Mouse (Mus musculus) liver, adult 2 months (tissue): ENCODE measurements at regions not wholly inside any gene's neighbourhood (a gene's known extent, or its start where the extent isn't known, plus 50 kb on each side); places are given as distances from the start of the nearest gene placed in this dataset.
A peak's percentile ranks its signal among the peaks of the same experiment; 100 is the strongest.

Experiments
- DNase-seq: peaks from one replicate; pipeline ENCODE4 v3.0.0-alpha.2; 2011; ENCODE audit warnings: low read depth, low spot score; ENCODE audit errors: extremely low read depth
- H3K27ac ChIP-seq: fragments of 200-500 bp; replicated peaks from 2 replicates; pipeline ENCODE4 v1.5.1; 2012; ENCODE audit warnings: low read depth, mild to moderate bottlenecking, control low read depth, inconsistent platforms, low read length; ENCODE audit not compliant: insufficient read depth
- H3K27me3 ChIP-seq: fragments of 200-500 bp; 2 replicates; pipeline ENCODE4 v1.6.1; 2012; ENCODE audit warnings: mild to moderate bottlenecking, moderate library complexity, low read length, inconsistent platforms; ENCODE audit not compliant: control insufficient read depth, insufficient read depth
- H3K36me3 ChIP-seq: fragments of 200-500 bp; 2 replicates; pipeline ENCODE4 v1.6.1; 2012; ENCODE audit warnings: low read length, inconsistent platforms; ENCODE audit not compliant: control insufficient read depth, insufficient read depth
- H3K4me1 ChIP-seq: fragments of 200-500 bp; 2 replicates; pipeline ENCODE4 v1.6.1; 2011; ENCODE audit warnings: low read length; ENCODE audit not compliant: control insufficient read depth, insufficient read depth
- H3K4me3 ChIP-seq: fragments of 200-500 bp; 2 replicates; pipeline ENCODE4 v1.5.1; 2011; ENCODE audit warnings: low read depth, mild to moderate bottlenecking, control low read depth, low read length, moderate library complexity; ENCODE audit not compliant: insufficient read depth
- H3K79me2 ChIP-seq: fragments of 200-500 bp; 2 replicates; pipeline ENCODE4 v1.6.1; 2012; ENCODE audit warnings: inconsistent platforms, mild to moderate bottlenecking, low read length, moderate library complexity; ENCODE audit not compliant: control insufficient read depth, insufficient read depth
- H3K9ac ChIP-seq: fragments of 200-500 bp; 2 replicates; pipeline ENCODE4 v1.6.1; 2012; ENCODE audit warnings: low read depth, mild to moderate bottlenecking, control low read depth, inconsistent platforms, low read length
- CTCF ChIP-seq: fragments of 200-500 bp; IDR thresholded peaks from 2 replicates; pipeline ENCODE4 v1.5.1; 2011; ENCODE audit warnings: low read depth, low read length, control low read depth
- POLR2A ChIP-seq: fragments of 200-500 bp; IDR thresholded peaks from 2 replicates; pipeline ENCODE4 v1.6.1; 2011; ENCODE audit warnings: low read length, control low read depth; ENCODE audit not compliant: insufficient read depth; ENCODE audit errors: extremely low read depth
- WGBS: fragments of 180-500 bp; shearing (Covaris S2); methylation state at CpG from one replicate; pipeline ENCODE4 v1.1.7; 2018; 5-methylcytosine and 5-hydroxymethylcytosine counted together

DNA sequence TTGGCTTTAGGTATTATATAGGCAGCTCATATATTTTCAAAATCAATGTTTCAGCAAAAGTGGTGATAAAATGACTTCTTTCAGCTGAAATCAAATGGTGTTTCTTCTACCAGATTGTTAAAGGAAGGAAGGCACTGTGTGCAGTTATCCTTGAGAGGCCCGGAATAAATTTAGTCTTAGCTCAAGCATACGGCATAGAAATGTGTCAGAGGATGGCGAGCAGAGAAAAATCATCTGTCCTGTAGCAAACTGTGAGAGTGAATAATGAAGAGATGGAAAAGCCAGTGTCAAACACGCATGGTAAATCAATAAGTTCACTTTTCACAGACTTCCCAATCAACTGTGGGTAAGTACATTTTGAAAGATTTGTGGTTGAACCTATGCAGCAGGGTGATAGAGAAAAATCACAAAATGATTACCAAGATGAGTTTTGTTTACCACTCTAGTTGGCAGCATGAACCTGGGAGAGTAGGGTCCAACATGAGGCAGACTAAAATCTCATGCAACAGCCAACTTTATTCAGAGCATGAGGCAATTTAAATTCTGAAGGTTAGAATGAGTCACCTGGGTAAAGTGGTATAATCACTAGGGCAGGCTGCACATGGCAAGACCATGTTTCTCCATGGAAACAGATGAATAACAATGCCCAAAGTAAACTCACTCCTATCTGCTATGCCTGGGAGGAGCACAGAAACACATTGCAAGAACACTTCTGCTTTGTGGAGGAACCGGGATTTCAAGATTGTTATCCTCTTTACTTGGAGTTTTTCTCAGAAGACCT, 55.7 kb downstream of the AI429214 start:
- Histone ChIP-seq H3K27ac (no peak overlapping the region), H3K9ac (no peak overlapping the region), H3K4me1 (no peaks in the 10 kb centered on the region), H3K79me2 (no peaks in the 10 kb centered on the region), H3K4me3 (no peak overlapping the region), H3K36me3 (no peaks in the 10 kb centered on the region), H3K27me3 (no peaks in the 10 kb centered on the region)
- DNase-seq: no peak
- 89% methylated on average over 5 of the region's 5 CpGs for WGBS
- TF ChIP-seq POLR2A: no peak
- TF ChIP-seq CTCF: no peak

GRCm38 (mm10) chr8:37049969-37050683, 56.7 kb downstream of the AI429214 start:
- WGBS: 90% methylated on average over 6 of the region's 6 CpGs
- Histone ChIP-seq H3K4me1 (no peaks in the 10 kb centered on the region), H3K4me3 (no peak overlapping the region), H3K79me2 (no peaks in the 10 kb centered on the region), H3K9ac (no peak overlapping the region), H3K27me3 (no peaks in the 10 kb centered on the region), H3K36me3 (no peaks in the 10 kb centered on the region), H3K27ac (no peak overlapping the region)
- no peak for DNase-seq
- no peak for TF ChIP-seq POLR2A
- no peak for TF ChIP-seq CTCF

- Histone ChIP-seq H3K79me2 (no peaks in the 10 kb centered on the region), H3K4me3 (no peak overlapping the region), H3K9ac (no peak overlapping the region), H3K27ac (no peak overlapping the region), H3K4me1 (no peaks in the 10 kb centered on the region), H3K27me3 (no peaks in the 10 kb centered on the region), H3K36me3 (no peaks in the 10 kb centered on the region)
- no peak for DNase-seq
- 68% methylated on average over 1 of the region's 1 CpGs for WGBS
- TF ChIP-seq POLR2A (no peak), CTCF (no peak)
Measured at GRCm38 (mm10) chr8:37050684-37051028, 57.3 kb downstream of the AI429214 start.

DNA sequence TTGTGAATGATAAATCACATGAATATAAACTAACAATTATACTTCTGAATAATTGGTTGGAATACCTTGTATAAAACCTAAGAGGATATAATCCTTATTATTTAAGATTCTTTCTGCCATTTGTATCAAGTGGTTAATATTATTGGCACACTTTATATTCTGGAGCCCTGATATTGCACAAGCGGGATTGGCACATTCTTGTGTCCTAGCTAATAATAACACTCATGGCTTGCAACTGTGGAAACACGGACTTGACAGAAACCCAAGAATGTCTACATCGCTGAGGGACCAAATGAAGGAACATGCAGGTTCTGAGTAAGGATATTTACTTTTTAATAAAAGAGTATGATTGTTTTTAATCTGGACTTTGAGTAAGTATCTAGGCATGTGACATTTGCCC, 63.0 kb downstream of the AI429214 start:
- H3K27ac ChIP-seq: no peak overlapping the region
- no peaks in the 10 kb centered on the region for H3K79me2 ChIP-seq
- peaks cover 2% of the 10 kb centered on the region; the same call in 1 of the 2 replicates for H3K4me1 ChIP-seq
- H3K36me3 ChIP-seq: no peaks in the 10 kb centered on the region
- H3K27me3 ChIP-seq: no peaks in the 10 kb centered on the region
- H3K4me3 ChIP-seq: no peak overlapping the region
- peak; percentile 79 for DNase-seq
- 21% methylated on average over 3 of the region's 3 CpGs for WGBS
- no peak for TF ChIP-seq CTCF
- no peak for TF ChIP-seq POLR2A
- H3K9ac ChIP-seq: no peak overlapping the region

DNA sequence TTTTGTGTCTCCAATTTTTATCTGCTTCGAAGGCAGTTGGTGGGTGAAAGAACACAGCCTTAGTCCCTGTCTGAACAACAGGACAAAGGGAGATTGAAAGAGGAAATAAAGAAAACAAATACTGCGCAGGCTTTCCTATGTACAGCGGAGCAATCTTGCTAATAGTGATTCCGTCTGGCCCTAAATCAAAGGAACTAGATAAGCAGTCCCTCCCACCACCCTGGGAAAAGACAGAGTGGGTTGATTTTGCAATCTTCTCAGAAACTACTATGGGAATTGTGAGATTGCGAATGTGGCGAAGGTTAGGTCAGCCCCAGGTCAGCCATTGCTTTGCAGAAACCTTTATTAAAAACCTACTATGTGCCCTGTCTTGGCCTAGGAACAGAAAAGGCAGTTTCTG, 65.0 kb downstream of the AI429214 start:
- H3K4me3 ChIP-seq: no peak overlapping the region
- no peak overlapping the region for H3K27ac ChIP-seq
- H3K9ac ChIP-seq: no peak overlapping the region
- H3K4me1 ChIP-seq: peaks cover 2% of the 10 kb centered on the region; the same call in 1 of the 2 replicates
- WGBS: 37% methylated on average over 6 of the region's 6 CpGs
- H3K79me2 ChIP-seq: no peaks in the 10 kb centered on the region
- TF ChIP-seq CTCF: no peak
- TF ChIP-seq POLR2A: no peak
- DNase-seq: no peak
- H3K36me3 ChIP-seq: no peaks in the 10 kb centered on the region
- no peaks in the 10 kb centered on the region for H3K27me3 ChIP-seq
